Mouse (Mus musculus) embryonic facial prominence, embryonic 12.5 days (tissue): Measurements from ENCODE around the gene Gm42906. TPM values are rescaled to one million over a fixed set of nuclear protein-coding genes. Genes with fewer than 3 reads are reported as not detected.

Source experiments
- ATAC-seq: fragments of 200-750 bp; cut with Nextera tagmentation; 2 replicates; pipeline ENCODE4 v1.8.0; 2017; ENCODE audit not compliant: insufficient number of reproducible peaks, insufficient read depth, low FRiP score, low TSS enrichment
- H3K27ac ChIP-seq: fragments of 300-500 bp; sonication (generic); 2 replicates; pipeline ENCODE4 v1.5.1; 2016; ENCODE audit warnings: mild to moderate bottlenecking
- H3K27me3 ChIP-seq: fragments of 300-500 bp; sonication (generic); 2 replicates; pipeline ENCODE4 v1.6.1; 2016; ENCODE audit warnings: mild to moderate bottlenecking, moderate library complexity
- H3K36me3 ChIP-seq: fragments of 300-500 bp; sonication (generic); 2 replicates; pipeline ENCODE4 v1.6.1; 2016; ENCODE audit warnings: mild to moderate bottlenecking
- H3K4me1 ChIP-seq: fragments of 300-500 bp; sonication (generic); 2 replicates; pipeline ENCODE4 v1.6.1; 2016
- H3K4me2 ChIP-seq: fragments of 300-500 bp; sonication (generic); replicated peaks from 2 replicates; pipeline ENCODE4 v1.6.1; 2016; ENCODE audit warnings: mild to moderate bottlenecking, moderate library complexity
- H3K4me3 ChIP-seq: fragments of 300-500 bp; sonication (generic); 2 replicates; pipeline ENCODE4 v1.5.1; 2016; ENCODE audit warnings: mild to moderate bottlenecking
- H3K9ac ChIP-seq: fragments of 300-500 bp; sonication (generic); 2 replicates; pipeline ENCODE4 v1.6.1; 2016; ENCODE audit warnings: mild to moderate bottlenecking, moderate library complexity
- H3K9me3 ChIP-seq: fragments of 300-500 bp; sonication (generic); 2 replicates; pipeline ENCODE4 v1.6.1; 2016; ENCODE audit warnings: mild to moderate bottlenecking, moderate library complexity
- WGBS: fragments of 180-500 bp; shearing (Covaris S2); methylation state at CpG from one replicate; pipeline ENCODE4 v1.1.7; 2016; 5-methylcytosine and 5-hydroxymethylcytosine counted together
- polyA plus RNA-seq: library from polyadenylated mRNA; unstranded; fragments of >200 nt; fragmentation: Nextera tagmentation; extraction: Ambion mirVana; gene quantifications from 2 replicates; pipeline ENCODE4 v1.2.1, GENCODE M21; 2016

The Gm42906 gene
- polyA plus RNA-seq, 1 experiment from 2014 or later, result not detected

GRCm38 (mm10) chr5:151409282-151409681 lies 18.7 kb downstream of the Gm42906 start:
- no peak for ATAC-seq
- no peaks in the 10 kb centered on the region for H3K9me3 ChIP-seq
- H3K27ac ChIP-seq, result no peak overlapping the region
- no peak overlapping the region for H3K9ac ChIP-seq
- H3K4me2 ChIP-seq, result no peak overlapping the region
- H3K4me3 ChIP-seq, result no peak overlapping the region
- no peaks in the 10 kb centered on the region for H3K36me3 ChIP-seq
- no peaks in the 10 kb centered on the region for H3K4me1 ChIP-seq
- no peaks in the 10 kb centered on the region for H3K27me3 ChIP-seq
- 11% methylated on average over 1 of the region's 1 CpGs for WGBS

GRCm38 (mm10) chr5:151408124-151408900 lies 19.7 kb downstream of the Gm42906 start:
- Histone ChIP-seq H3K9ac (no peak overlapping the region), H3K4me3 (no peak overlapping the region), H3K36me3 (no peaks in the 10 kb centered on the region), H3K27ac (no peak overlapping the region), H3K4me1 (no peaks in the 10 kb centered on the region), H3K4me2 (no peak overlapping the region), H3K27me3 (no peaks in the 10 kb centered on the region), H3K9me3 (no peaks in the 10 kb centered on the region)
- ATAC-seq, result no peak
- WGBS, result 35% methylated on average over 7 of the region's 7 CpGs

- 86% methylated on average over 3 of the region's 3 CpGs for whole genome bisulfite sequencing
- ATAC-seq, result no peak
- Histone ChIP-seq H3K4me1 (no peaks in the 10 kb centered on the region), H3K9ac (no peak overlapping the region), H3K36me3 (no peaks in the 10 kb centered on the region), H3K27ac (no peak overlapping the region), H3K4me2 (no peak overlapping the region), H3K4me3 (no peak overlapping the region), H3K27me3 (no peaks in the 10 kb centered on the region), H3K9me3 (no peaks in the 10 kb centered on the region)
Measured at GRCm38 (mm10) chr5:151407493-151407892, 20.5 kb downstream of the Gm42906 start.

GRCm38 (mm10) chr5:151406276-151406675 lies 21.7 kb downstream of the Gm42906 start:
- ATAC-seq, result no peak
- Histone ChIP-seq H3K36me3 (no peaks in the 10 kb centered on the region), H3K4me1 (no peaks in the 10 kb centered on the region), H3K27ac (no peak overlapping the region), H3K27me3 (no peaks in the 10 kb centered on the region), H3K9ac (no peak overlapping the region), H3K9me3 (no peaks in the 10 kb centered on the region), H3K4me2 (no peak overlapping the region), H3K4me3 (no peak overlapping the region)
- 83% methylated on average over 5 of the region's 5 CpGs for WGBS

- Histone ChIP-seq H3K9ac (no peak overlapping the region), H3K36me3 (no peaks in the 10 kb centered on the region), H3K27ac (no peak overlapping the region), H3K4me3 (no peak overlapping the region), H3K4me2 (no peak overlapping the region), H3K9me3 (no peaks in the 10 kb centered on the region), H3K4me1 (no peaks in the 10 kb centered on the region), H3K27me3 (no peaks in the 10 kb centered on the region)
- no peak for ATAC-seq
- 68% methylated on average over 8 of the region's 8 CpGs for WGBS
Measured at GRCm38 (mm10) chr5:151405314-151405903, 22.6 kb downstream of the Gm42906 start.

GRCm38 (mm10) chr5:151403586-151403985 lies 24.4 kb downstream of the Gm42906 start:
- ATAC-seq, result no peak
- WGBS, result 52% methylated on average over 2 of the region's 2 CpGs
- Histone ChIP-seq H3K36me3 (no peaks in the 10 kb centered on the region), H3K27me3 (no peaks in the 10 kb centered on the region), H3K27ac (no peak overlapping the region), H3K9me3 (no peaks in the 10 kb centered on the region), H3K4me1 (no peaks in the 10 kb centered on the region), H3K4me2 (no peak overlapping the region), H3K4me3 (no peak overlapping the region), H3K9ac (no peak overlapping the region)

GRCm38 (mm10) chr5:151400557-151400944 lies 27.4 kb downstream of the Gm42906 start:
- Histone ChIP-seq H3K27ac (no peak overlapping the region), H3K27me3 (no peaks in the 10 kb centered on the region), H3K9ac (no peak overlapping the region), H3K9me3 (no peaks in the 10 kb centered on the region), H3K4me2 (no peak overlapping the region), H3K4me1 (no peaks in the 10 kb centered on the region), H3K4me3 (no peak overlapping the region), H3K36me3 (no peaks in the 10 kb centered on the region)
- ATAC-seq, result no peak
- WGBS, result 91% methylated on average over 2 of the region's 2 CpGs

- Histone ChIP-seq H3K36me3 (no peaks in the 10 kb centered on the region), H3K9me3 (no peaks in the 10 kb centered on the region), H3K27ac (no peak overlapping the region), H3K9ac (no peak overlapping the region), H3K4me1 (no peaks in the 10 kb centered on the region), H3K27me3 (no peaks in the 10 kb centered on the region), H3K4me2 (no peak overlapping the region), H3K4me3 (no peak overlapping the region)
- ATAC-seq, result no peak
- WGBS, result 72% methylated on average over 7 of the region's 7 CpGs
Measured at GRCm38 (mm10) chr5:151399918-151400556, 27.9 kb downstream of the Gm42906 start.

- no peak for ATAC-seq
- no peaks in the 10 kb centered on the region for H3K9me3 ChIP-seq
- no peaks in the 10 kb centered on the region for H3K36me3 ChIP-seq
- H3K27me3 ChIP-seq, result no peaks in the 10 kb centered on the region
- H3K4me2 ChIP-seq, result no peak overlapping the region
- WGBS, result 77% methylated on average over 4 of the region's 4 CpGs
- no peaks in the 10 kb centered on the region for H3K4me1 ChIP-seq
- H3K9ac ChIP-seq, result no peak overlapping the region
- H3K27ac ChIP-seq, result no peak overlapping the region
- H3K4me3 ChIP-seq, result no peak overlapping the region
Measured at GRCm38 (mm10) chr5:151396119-151396518, 31.8 kb downstream of the Gm42906 start.

- H3K9ac ChIP-seq, result no peak overlapping the region
- 67% methylated on average over 5 of the region's 5 CpGs for WGBS
- H3K4me1 ChIP-seq, result no peaks in the 10 kb centered on the region
- H3K9me3 ChIP-seq, result no peaks in the 10 kb centered on the region
- no peak overlapping the region for H3K4me2 ChIP-seq
- H3K36me3 ChIP-seq, result no peaks in the 10 kb centered on the region
- H3K27me3 ChIP-seq, result no peaks in the 10 kb centered on the region
- ATAC-seq, result no peak
- no peak overlapping the region for H3K4me3 ChIP-seq
- H3K27ac ChIP-seq, result no peak overlapping the region
Measured at GRCm38 (mm10) chr5:151394690-151395089, 33.3 kb downstream of the Gm42906 start.

- no peaks in the 10 kb centered on the region for H3K36me3 ChIP-seq
- ATAC-seq, result peak; percentile 47; the same call in 1 of the 2 replicates
- no peaks in the 10 kb centered on the region for H3K9me3 ChIP-seq
- WGBS, result 45% methylated on average over 7 of the region's 7 CpGs
- H3K27me3 ChIP-seq, result no peaks in the 10 kb centered on the region
- no peak overlapping the region for H3K4me3 ChIP-seq
- peak overlapping the region; percentile 56 for H3K27ac ChIP-seq
- H3K9ac ChIP-seq, result no peak overlapping the region
- H3K4me2 ChIP-seq, result no peak overlapping the region
- no peaks in the 10 kb centered on the region for H3K4me1 ChIP-seq
Measured at GRCm38 (mm10) chr5:151393821-151394662, 33.9 kb downstream of the Gm42906 start.
